Mouse (Mus musculus) heart, postnatal 10 days (tissue): Measurements from ENCODE around the gene Grin3a. TPM values are rescaled to one million over a fixed set of nuclear protein-coding genes. Genes with fewer than 3 reads are reported as not detected.

ENCODE experiments used
- DNase-seq, 2 experiments: peaks; one replicate each; pipeline ENCODE4 v3.0.0; 2021
- intact Hi-C: fragments of 180-260 bp; cut with DNase I; formaldehyde crosslinking; loops from one replicate; pipeline ENCODE4 v1.15.1; 2025
- total RNA-seq, 2 experiments: library from RNA; stranded (reverse); gene quantifications; 2 replicates each; pipeline ENCODE4 v1.2.3; 2021

Grin3a gene
- under 1 TPM; 0.15 to 0.38 TPM for total RNA-seq

GRCm38 (mm10) chr4:49845612-49845985 is at the start of gene Grin3a:
TSS of gene Grin3a (minus strand) at chr4:49845744.
- intact Hi-C loops: loop anchor here (5.0 kb wide), 1 partner anchor 112 kb away; no protein-coding TSS in a partner anchor
- peak; percentile 50 to 53 for DNase-seq

GRCm38 (mm10) chr4:49891835-49892301 is 46.3 kb upstream of the Grin3a start:
- DNase-seq: peak; percentile 23 to 32
- intact Hi-C loops: no loop called here

- intact Hi-C loops: no loop called here
- no peak for DNase-seq
Measured at GRCm38 (mm10) chr4:49877084-49877483, 31.5 kb upstream of the Grin3a start.

- DNase-seq: no peak
- intact Hi-C loops: no loop called here
Measured at GRCm38 (mm10) chr4:49860611-49861010, 15.1 kb upstream of the Grin3a start.

- intact Hi-C loops: loop anchor here (5.0 kb wide), 1 partner anchor 112 kb away; no protein-coding TSS in a partner anchor
- DNase-seq: peak in 1 of 2 experiments; percentile 2
Measured at GRCm38 (mm10) chr4:49844828-49845611, 524 bp downstream of the Grin3a start.

GRCm38 (mm10) chr4:49844274-49844827 is 1.2 kb downstream of the Grin3a start:
- intact Hi-C loops: no loop called here
- no peak for DNase-seq

GRCm38 (mm10) chr4:49843787-49844186 is 1.8 kb downstream of the Grin3a start:
- intact Hi-C loops: no loop called here

GRCm38 (mm10) chr4:49832035-49832434 is 13.5 kb downstream of the Grin3a start:
- DNase-seq: no peak
- intact Hi-C loops: no loop called here

More at GRCm38 (mm10) chr4:49843787-49844186, 1.8 kb downstream of the Grin3a start:
- DNase-seq: peak in 1 of 2 experiments; percentile 5

GRCm38 (mm10) chr4:49813852-49814251 is 31.7 kb downstream of the Grin3a start:
- intact Hi-C loops: no loop called here
- no peak for DNase-seq

- intact Hi-C loops: no loop called here
- DNase-seq: no peak
Measured at GRCm38 (mm10) chr4:49806791-49807190, 38.8 kb downstream of the Grin3a start.

- intact Hi-C loops: no loop called here
- no peak for DNase-seq
Measured at GRCm38 (mm10) chr4:49799338-49799737, 46.2 kb downstream of the Grin3a start.

GRCm38 (mm10) chr4:49788971-49789370 is 56.6 kb downstream of the Grin3a start:
- DNase-seq: no peak

GRCm38 (mm10) chr4:49742847-49743246 is 102.7 kb downstream of the Grin3a start:
- no peak for DNase-seq
- intact Hi-C loops: no loop called here

More at GRCm38 (mm10) chr4:49788971-49789370, 56.6 kb downstream of the Grin3a start:
- intact Hi-C loops: no loop called here

GRCm38 (mm10) chr4:49741942-49742341 is 103.6 kb downstream of the Grin3a start:
- intact Hi-C loops: no loop called here
- no peak for DNase-seq

- intact Hi-C loops: no loop called here
- no peak for DNase-seq
Measured at GRCm38 (mm10) chr4:49740796-49741766, 104.5 kb downstream of the Grin3a start.

GRCm38 (mm10) chr4:49739561-49739960 is 106.0 kb downstream of the Grin3a start:
- no peak for DNase-seq

GRCm38 (mm10) chr4:49729326-49729725 is 116.2 kb downstream of the Grin3a start:
- intact Hi-C loops: no loop called here
- DNase-seq: no peak

More at GRCm38 (mm10) chr4:49739561-49739960, 106.0 kb downstream of the Grin3a start:
- intact Hi-C loops: no loop called here

GRCm38 (mm10) chr4:49723908-49724307 is 121.6 kb downstream of the Grin3a start:
- no peak for DNase-seq
- intact Hi-C loops: no loop called here

GRCm38 (mm10) chr4:49691405-49692194 is 153.9 kb downstream of the Grin3a start:
- intact Hi-C loops: no loop called here

More at GRCm38 (mm10) chr4:49691405-49692194, 153.9 kb downstream of the Grin3a start:
- DNase-seq: no peak
